Mouse (Mus musculus) small intestine, adult 2 months (tissue): ENCODE measurements around the gene Carhsp1.

Experiments
- CTCF ChIP-seq: fragments of 200-500 bp; IDR thresholded peaks from 2 replicates; pipeline ENCODE4 v1.5.1; 2012; ENCODE audit warnings: low read depth, mild to moderate bottlenecking, control low read depth, inconsistent platforms, low read length, moderate library complexity, mixed read lengths; ENCODE audit not compliant: insufficient replicate concordance, insufficient read length; ENCODE audit errors: extremely low read depth
- POLR2A ChIP-seq: fragments of 200-500 bp; IDR thresholded peaks from 2 replicates; pipeline ENCODE4 v1.6.1; 2012; ENCODE audit warnings: low read depth, mild to moderate bottlenecking, control low read depth, inconsistent platforms, low read length, moderate library complexity

DNA sequence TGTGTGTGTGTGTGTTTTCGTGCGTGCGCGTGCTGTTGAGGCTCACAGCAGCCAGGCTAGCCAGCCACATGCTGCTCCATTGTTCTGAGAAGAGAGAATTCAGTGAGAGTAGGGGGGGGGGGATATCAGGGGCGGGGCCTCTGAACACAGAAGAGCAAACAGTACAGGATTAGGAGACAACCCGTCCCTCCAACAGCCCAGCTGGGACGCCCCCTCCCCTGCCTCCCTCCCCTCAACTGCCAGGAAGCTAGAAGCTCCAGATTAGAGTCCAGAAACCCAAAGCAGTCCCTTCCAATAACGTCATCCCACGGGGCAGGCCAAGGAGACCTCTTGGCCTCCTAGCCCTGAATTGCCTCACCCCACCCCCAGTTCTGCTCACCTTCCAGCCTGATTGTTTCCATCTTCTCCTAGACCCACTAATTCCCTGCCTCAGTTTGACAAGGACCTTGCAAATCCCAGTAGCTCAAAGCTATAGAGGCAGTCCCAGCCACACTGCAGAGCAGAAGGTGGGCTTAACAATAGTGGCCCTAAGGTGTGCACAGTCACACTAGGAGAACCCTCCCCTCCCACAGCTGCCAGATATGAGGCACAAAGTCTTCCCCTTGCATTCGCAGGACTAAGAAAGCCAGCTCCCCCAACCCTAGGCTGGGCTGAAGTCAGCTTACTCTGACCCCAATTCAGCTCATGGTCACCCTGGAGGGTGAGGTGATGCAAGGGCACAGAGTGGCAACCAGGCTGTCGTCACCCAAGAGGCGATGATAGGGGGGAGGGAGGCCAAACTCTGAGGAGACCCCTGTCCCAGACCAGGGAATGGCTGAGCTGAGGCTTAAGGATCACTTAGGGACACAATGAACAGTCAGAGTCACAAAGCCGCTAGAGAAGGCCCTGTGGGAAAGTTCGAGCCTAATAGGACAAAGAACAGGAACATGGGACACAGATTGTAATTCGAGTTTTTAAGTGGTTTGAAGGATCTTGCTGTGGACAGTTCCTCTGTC, 1.6 kb downstream of the Carhsp1 start:
- TF ChIP-seq CTCF (no peak), POLR2A (no peak)
